Mouse (Mus musculus) liver, postnatal 0 days (tissue): Measurements from ENCODE around the gene Bid.
"Not testable (repeated sequence)": the region's sequence is repeated elsewhere in the genome, so short reads cannot be mapped to it uniquely, and the experiment has no call there.

Source experiments
- CTCF ChIP-seq: sonication (generic); IDR thresholded peaks from 2 replicates; pipeline ENCODE4 v1.5.1; 2016; ENCODE audit warnings: antibody characterized with exemption, low read depth
- EP300 ChIP-seq: IDR thresholded peaks from 2 replicates; pipeline ENCODE4 v1.6.1; 2016; ENCODE audit warnings: antibody characterized with exemption, low read depth, mild to moderate bottlenecking

GRCm38 (mm10) chr6:120907876-120908597, 8.6 kb downstream of the Bid start:
- TF ChIP-seq CTCF, EP300: not testable (repeated sequence)
